Mouse (Mus musculus): ENCODE measurements at regions not wholly inside any gene's neighbourhood (a gene's known extent, or its start where the extent isn't known, plus 50 kb on each side); places are given as distances from the start of the nearest gene placed in this dataset.

DNA sequence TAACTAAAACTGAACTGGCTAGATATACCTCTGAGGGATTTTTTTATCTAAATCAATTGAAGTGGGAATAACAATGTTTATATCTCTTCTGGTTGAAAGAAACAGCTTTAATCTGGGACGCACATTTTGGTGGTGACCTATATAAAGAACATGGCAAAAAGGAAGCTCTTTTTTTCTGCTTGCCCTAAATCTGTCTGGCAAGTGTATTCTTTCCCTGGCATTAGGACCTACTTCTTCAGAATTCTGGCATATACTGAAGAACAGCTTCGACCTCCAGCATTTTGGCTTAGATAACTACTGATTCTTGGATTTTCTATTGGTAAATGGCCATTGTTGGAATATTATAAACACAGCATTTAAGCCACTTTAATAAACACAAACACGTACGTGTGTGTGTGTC, 70.9 kb upstream of the A26c2 start:
- TF ChIP-seq EP300 (IDR thresholded peaks at IDR 0.05; ENCODE audit: insufficient read depth, low read depth, low read length) (no peak), POLR2A (IDR thresholded peaks at IDR 0.05; ENCODE audit: insufficient read depth, low read length) (no peak)
